Mouse (Mus musculus) heart, embryonic 14.5 days (tissue): ENCODE measurements at regions not wholly inside any gene's neighbourhood (a gene's known extent, or its start where the extent isn't known, plus 50 kb on each side); places are given as distances from the start of the nearest gene placed in this dataset.
"Not testable (repeated sequence)": the region's sequence is repeated elsewhere in the genome, so short reads cannot be mapped to it uniquely, and the experiment has no call there.

Experiments
- ATAC-seq: fragments of 200-750 bp; cut with Nextera tagmentation; 2 replicates; pipeline ENCODE4 v1.8.0; 2017; ENCODE audit warnings: low read depth, moderate TSS enrichment; ENCODE audit not compliant: insufficient number of reproducible peaks, insufficient read depth, low FRiP score
- H3K27ac ChIP-seq, 2 experiments: fragments of 200-500 bp in 1 of 2; fragments of 300-500 bp in 1 of 2; sonication (generic) in 1 of 2; replicated peaks in 1 of 2; 2 replicates each; pipeline ENCODE4 v1.5.1; 2012 to 2014; ENCODE audit warnings: low read depth in 2 of 2, low read length in 2 of 2, control low read depth in 1 of 2, mild to moderate bottlenecking in 1 of 2, mixed read lengths in 1 of 2; ENCODE audit not compliant: control insufficient read depth in 1 of 2, insufficient read depth in 1 of 2
- H3K27me3 ChIP-seq: fragments of 300-500 bp; sonication (generic); 2 replicates; pipeline ENCODE4 v1.6.1; 2014; ENCODE audit warnings: mild to moderate bottlenecking, low read length, control low read depth; ENCODE audit not compliant: control insufficient read depth, insufficient read depth
- H3K36me3 ChIP-seq: fragments of 300-500 bp; sonication (generic); 2 replicates; pipeline ENCODE4 v1.6.1; 2014; ENCODE audit warnings: mild to moderate bottlenecking, control low read depth, low read length, mixed read lengths; ENCODE audit not compliant: control insufficient read depth, insufficient read depth
- H3K4me1 ChIP-seq, 2 experiments: fragments of 200-500 bp in 1 of 2; fragments of 300-500 bp in 1 of 2; sonication (generic) in 1 of 2; 2 replicates each; pipeline ENCODE4 v1.6.1; 2012 to 2014; ENCODE audit warnings: low read length in 2 of 2, control low read depth in 1 of 2, mixed read lengths in 1 of 2; ENCODE audit not compliant: control insufficient read depth in 2 of 2, insufficient read depth in 2 of 2
- H3K4me2 ChIP-seq: fragments of 300-500 bp; sonication (generic); 2 replicates; pipeline ENCODE4 v1.6.1; 2014; ENCODE audit warnings: mild to moderate bottlenecking, low read length
- H3K4me3 ChIP-seq, 2 experiments: fragments of 200-500 bp in 1 of 2; fragments of 300-500 bp in 1 of 2; sonication (generic) in 1 of 2; 2 replicates each; pipeline ENCODE4 v1.5.1; 2012 to 2014; ENCODE audit warnings: low read length in 2 of 2, mild to moderate bottlenecking in 2 of 2, control low read depth in 1 of 2, low read depth in 1 of 2, moderate library complexity in 1 of 2; ENCODE audit not compliant: control insufficient read depth in 1 of 2, insufficient read depth in 1 of 2
- H3K9ac ChIP-seq: fragments of 300-500 bp; sonication (generic); 2 replicates; pipeline ENCODE4 v1.6.1; 2014; ENCODE audit warnings: mild to moderate bottlenecking, low read length
- H3K9me3 ChIP-seq: fragments of 300-500 bp; sonication (generic); 2 replicates; pipeline ENCODE4 v1.6.1; 2016; ENCODE audit warnings: low read length, control low read depth; ENCODE audit not compliant: control insufficient read depth
- WGBS: fragments of 180-500 bp; shearing (Covaris S2); extraction: QIAGEN DNeasy Blood & Tissue Kit; methylation state at CpG from one replicate; pipeline ENCODE4 v1.1.7; 2014; 5-methylcytosine and 5-hydroxymethylcytosine counted together

- 63% methylated on average over 6 of the region's 6 CpGs for WGBS
- no peak for ATAC-seq
- no peaks in the 10 kb centered on the region for H3K9me3 ChIP-seq
- no peaks in the 10 kb centered on the region for H3K4me1 ChIP-seq
- H3K4me3 ChIP-seq = no peak overlapping the region
- H3K27ac ChIP-seq = no peak overlapping the region
- no peaks in the 10 kb centered on the region for H3K36me3 ChIP-seq
- H3K27me3 ChIP-seq = no peaks in the 10 kb centered on the region
- H3K4me2 ChIP-seq = no peak overlapping the region
- no peak overlapping the region for H3K9ac ChIP-seq
These were observed 203.5 kb upstream of the Pum3 start for GRCm38 (mm10) chr19:27633105-27633504.

GRCm38 (mm10) chr19:27627626-27628025 lies 198.0 kb upstream of the Pum3 start:
- no peak overlapping the region for H3K9ac ChIP-seq
- no peaks in the 10 kb centered on the region for H3K4me1 ChIP-seq
- no peak overlapping the region for H3K27ac ChIP-seq
- no peak overlapping the region for H3K4me2 ChIP-seq
- ATAC-seq = no peak
- WGBS = 81% methylated on average over 1 of the region's 1 CpGs
- no peaks in the 10 kb centered on the region for H3K36me3 ChIP-seq
- H3K9me3 ChIP-seq = no peaks in the 10 kb centered on the region
- no peaks in the 10 kb centered on the region for H3K27me3 ChIP-seq
- H3K4me3 ChIP-seq = no peak overlapping the region

- 13% methylated on average over 5 of the region's 5 CpGs for WGBS
- Histone ChIP-seq H3K27me3 (no peaks in the 10 kb centered on the region), H3K36me3 (no peaks in the 10 kb centered on the region), H3K4me2 (no peak overlapping the region), H3K4me3 (no peak overlapping the region), H3K9ac (no peak overlapping the region), H3K4me1 (peaks cover 0 to 3% of the 10 kb centered on the region in 2 experiments; a peak in 1 of 4 replicates), H3K27ac (no peak overlapping the region), H3K9me3 (no peaks in the 10 kb centered on the region)
- ATAC-seq = no peak
These were observed 187.9 kb upstream of the Pum3 start for GRCm38 (mm10) chr19:27617522-27617921.

GRCm38 (mm10) chr19:27606933-27607332 lies 177.3 kb upstream of the Pum3 start:
- no peaks in the 10 kb centered on the region for H3K4me1 ChIP-seq
- 83% methylated on average over 2 of the region's 2 CpGs for WGBS
- ATAC-seq = no peak
- H3K27ac ChIP-seq = no peak overlapping the region
- H3K4me3 ChIP-seq = no peak overlapping the region
- no peaks in the 10 kb centered on the region for H3K36me3 ChIP-seq
- no peaks in the 10 kb centered on the region for H3K27me3 ChIP-seq
- H3K9me3 ChIP-seq = no peaks in the 10 kb centered on the region
- no peak overlapping the region for H3K4me2 ChIP-seq
- no peak overlapping the region for H3K9ac ChIP-seq

- H3K4me3 ChIP-seq = no peak overlapping the region
- H3K9ac ChIP-seq = no peak overlapping the region
- H3K27ac ChIP-seq = no peak overlapping the region
- no peaks in the 10 kb centered on the region for H3K36me3 ChIP-seq
- no peaks in the 10 kb centered on the region for H3K4me1 ChIP-seq
- no peak overlapping the region for H3K4me2 ChIP-seq
- 15% methylated on average over 8 of the region's 8 CpGs for WGBS
- H3K9me3 ChIP-seq = no peaks in the 10 kb centered on the region
- no peak for ATAC-seq
- no peaks in the 10 kb centered on the region for H3K27me3 ChIP-seq
These were observed 173.7 kb upstream of the Pum3 start for GRCm38 (mm10) chr19:27603296-27603695.

GRCm38 (mm10) chr19:27601551-27601950 lies 171.9 kb upstream of the Pum3 start:
- WGBS = 72% methylated on average over 3 of the region's 3 CpGs
- no peaks in the 10 kb centered on the region for H3K9me3 ChIP-seq
- ATAC-seq = no peak

GRCm38 (mm10) chr19:27600386-27600785 lies 170.8 kb upstream of the Pum3 start:
- ATAC-seq, H3K9me3 ChIP-seq, H3K4me1 ChIP-seq, H3K27ac ChIP-seq, H3K36me3 ChIP-seq, H3K9ac ChIP-seq, H3K4me2 ChIP-seq, H3K27me3 ChIP-seq, H3K4me3 ChIP-seq: not testable (repeated sequence)
- 89% methylated on average over 9 of the region's 9 CpGs for WGBS

More at GRCm38 (mm10) chr19:27601551-27601950, 171.9 kb upstream of the Pum3 start:
- Histone ChIP-seq H3K27ac (no peak overlapping the region), H3K4me2 (no peak overlapping the region), H3K4me3 (no peak overlapping the region), H3K27me3 (no peaks in the 10 kb centered on the region), H3K36me3 (no peaks in the 10 kb centered on the region), H3K9ac (no peak overlapping the region), H3K4me1 (no peaks in the 10 kb centered on the region)

- Histone ChIP-seq H3K9ac (no peak overlapping the region), H3K27ac (no peak overlapping the region), H3K36me3 (no peaks in the 10 kb centered on the region), H3K27me3 (no peaks in the 10 kb centered on the region), H3K9me3 (no peaks in the 10 kb centered on the region), H3K4me1 (no peaks in the 10 kb centered on the region), H3K4me2 (no peak overlapping the region), H3K4me3 (no peak overlapping the region)
- WGBS = 60% methylated on average over 10 of the region's 10 CpGs
- ATAC-seq = no peak
These were observed 170.1 kb upstream of the Pum3 start for GRCm38 (mm10) chr19:27599639-27600308.
